Mouse (Mus musculus): ENCODE results near the gene Pla2g15.

- TF ChIP-seq CTCF (IDR thresholded peaks at IDR 0.05; ENCODE audit: borderline replicate concordance, extremely low read depth, insufficient read depth, insufficient read length) (no peak), POLR2A (IDR thresholded peaks at IDR 0.05; ENCODE audit: borderline replicate concordance, extremely low read depth, insufficient read depth, insufficient read length, poor library complexity, severe bottlenecking) (no peak)
Measured at GRCm38 (mm10) chr8:106158381-106158780, 8.2 kb downstream of the Pla2g15 start.
